Mouse (Mus musculus) erythroblast, embryonic 14.5 days (primary cell): ENCODE measurements around the gene Mctp1.

Experiments
- GATA1 ChIP-seq: IDR thresholded peaks from 2 replicates; pipeline ENCODE4 v1.6.1; 2012; ENCODE audit warnings: low read length, inconsistent platforms, mixed read lengths
- TAL1 ChIP-seq: IDR thresholded peaks from 3 replicates; pipeline ENCODE4 v1.6.1; 2012; ENCODE audit warnings: low read length, inconsistent platforms, mixed read lengths

DNA sequence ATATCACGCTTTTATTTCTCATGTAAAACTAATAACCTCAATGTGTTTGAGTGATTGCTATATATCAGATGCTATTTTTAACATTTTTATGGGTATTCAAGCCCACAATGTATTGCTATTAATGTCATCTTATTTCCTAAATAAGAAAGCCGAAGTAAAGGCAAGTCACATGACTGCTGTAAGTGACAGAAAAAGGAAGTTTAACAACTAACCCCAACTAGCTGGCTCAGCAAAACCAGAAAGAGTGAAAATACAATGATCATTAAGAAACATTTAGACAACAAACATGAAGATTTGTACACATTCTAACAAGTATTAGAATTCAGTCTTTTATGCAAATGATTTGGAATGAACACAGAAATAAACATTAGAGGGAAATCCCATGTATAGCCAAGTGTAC, 253.9 kb downstream of the Mctp1 start:
- TF ChIP-seq GATA1 (no peak), TAL1 (no peak)
